Mouse (Mus musculus): ENCODE measurements around the gene Hivep2. TPM values are rescaled to one million over a fixed set of nuclear protein-coding genes. Genes with fewer than 3 reads are reported as not detected.

Hivep2 gene
- total and polyA plus RNA-seq, 3 experiments = 0.16 TPM; not detected in 2

- no peaks in the 10 kb centered on the region for H3K36me3 ChIP-seq (replicated peaks)
- DNase-seq (ENCODE audit: low spot score) = no peak
- H3K4me3 ChIP-seq (ENCODE audit: low read depth, low read length) = no peak overlapping the region
- no peaks in the 10 kb centered on the region for H3K4me1 ChIP-seq (ENCODE audit: insufficient read depth, low read depth, low read length)
- ATAC-seq (ENCODE audit: extremely low read depth, insufficient number of reproducible peaks, low FRiP score, poor library complexity, severe bottlenecking) = no peak
- TF ChIP-seq TAL1 (conservative IDR thresholded peaks at IDR 0.05; ENCODE audit: low read depth, low read length) = no peak
- no peak for TF ChIP-seq GATA2 (IDR thresholded peaks at IDR 0.05; ENCODE audit: borderline replicate concordance, low read depth, low read length)
- no peak for TF ChIP-seq POLR2AphosphoS5 (IDR thresholded peaks at IDR 0.05; ENCODE audit: insufficient replicate concordance, low read depth, low read length)
- TF ChIP-seq GATA1 (IDR thresholded peaks at IDR 0.05; ENCODE audit: borderline replicate concordance, low read length) = no peak
- TF ChIP-seq CTCF (IDR thresholded peaks at IDR 0.05; ENCODE audit: low read depth, low read length) = no peak
- H3K27me3 ChIP-seq (ENCODE audit: insufficient read depth, low read length) = peaks cover 5% of the 10 kb centered on the region; the same call in 1 of the 2 replicates
- no peaks in the 10 kb centered on the region for H3K9me3 ChIP-seq (replicated peaks)
Measured at GRCm38 (mm10) chr10:14056584-14057451, 90.9 kb downstream of the Hivep2 start.

- no peak for ATAC-seq (ENCODE audit: extremely low read depth, insufficient number of reproducible peaks, low FRiP score, poor library complexity, severe bottlenecking)
- TF ChIP-seq POLR2AphosphoS5 (IDR thresholded peaks at IDR 0.05; ENCODE audit: insufficient replicate concordance, low read depth, low read length) (no peak), GATA2 (IDR thresholded peaks at IDR 0.05; ENCODE audit: borderline replicate concordance, low read depth, low read length) (no peak), TAL1 (conservative IDR thresholded peaks at IDR 0.05; ENCODE audit: low read depth, low read length) (no peak), GATA1 (IDR thresholded peaks at IDR 0.05; ENCODE audit: borderline replicate concordance, low read length) (no peak)
- Histone ChIP-seq H3K4me1 (ENCODE audit: insufficient read depth, low read depth, low read length) (no peaks in the 10 kb centered on the region), H3K9me3 (replicated peaks) (no peaks in the 10 kb centered on the region), H3K27me3 (ENCODE audit: insufficient read depth, low read length) (peaks cover 9% of the 10 kb centered on the region; the same call in 1 of the 2 replicates), H3K4me3 (ENCODE audit: low read depth, low read length) (no peak overlapping the region), H3K36me3 (replicated peaks) (no peaks in the 10 kb centered on the region)
- DNase-seq (ENCODE audit: low spot score) = no peak
Measured at GRCm38 (mm10) chr10:14057841-14058605, 92.1 kb downstream of the Hivep2 start.

- no peak for TF ChIP-seq CTCF (IDR thresholded peaks at IDR 0.05; ENCODE audit: low read depth, low read length)
- no peak for TF ChIP-seq TAL1 (conservative IDR thresholded peaks at IDR 0.05; ENCODE audit: low read depth, low read length)
- no peak for TF ChIP-seq POLR2AphosphoS5 (IDR thresholded peaks at IDR 0.05; ENCODE audit: insufficient replicate concordance, low read depth, low read length)
- TF ChIP-seq GATA2 (IDR thresholded peaks at IDR 0.05; ENCODE audit: borderline replicate concordance, low read depth, low read length) = no peak
- no peak for TF ChIP-seq GATA1 (IDR thresholded peaks at IDR 0.05; ENCODE audit: borderline replicate concordance, low read length)
- H3K36me3 ChIP-seq (replicated peaks) = no peaks in the 10 kb centered on the region
- peaks cover 9% of the 10 kb centered on the region; the same call in 1 of the 2 replicates for H3K27me3 ChIP-seq (ENCODE audit: insufficient read depth, low read length)
- H3K4me3 ChIP-seq (ENCODE audit: low read depth, low read length) = no peak overlapping the region
- H3K9me3 ChIP-seq (replicated peaks) = no peaks in the 10 kb centered on the region
- ATAC-seq (ENCODE audit: extremely low read depth, insufficient number of reproducible peaks, low FRiP score, poor library complexity, severe bottlenecking) (no peak), DNase-seq (ENCODE audit: low spot score) (no peak)
- H3K4me1 ChIP-seq (ENCODE audit: insufficient read depth, low read depth, low read length) = no peaks in the 10 kb centered on the region
Measured at GRCm38 (mm10) chr10:14058742-14059141, 92.9 kb downstream of the Hivep2 start.

GRCm38 (mm10) chr10:14059581-14059980 is 93.7 kb downstream of the Hivep2 start:
- Histone ChIP-seq H3K4me1 (ENCODE audit: insufficient read depth, low read depth, low read length) (no peaks in the 10 kb centered on the region), H3K4me3 (ENCODE audit: low read depth, low read length) (no peak overlapping the region), H3K36me3 (replicated peaks) (no peaks in the 10 kb centered on the region), H3K9me3 (replicated peaks) (no peaks in the 10 kb centered on the region), H3K27me3 (ENCODE audit: insufficient read depth, low read length) (peaks cover 9% of the 10 kb centered on the region; the same call in 1 of the 2 replicates)
- DNase-seq (ENCODE audit: low spot score) (no peak), ATAC-seq (ENCODE audit: extremely low read depth, insufficient number of reproducible peaks, low FRiP score, poor library complexity, severe bottlenecking) (no peak)
- TF ChIP-seq GATA1 (IDR thresholded peaks at IDR 0.05; ENCODE audit: borderline replicate concordance, low read length) = no peak
- no peak for TF ChIP-seq GATA2 (IDR thresholded peaks at IDR 0.05; ENCODE audit: borderline replicate concordance, low read depth, low read length)
- no peak for TF ChIP-seq POLR2AphosphoS5 (IDR thresholded peaks at IDR 0.05; ENCODE audit: insufficient replicate concordance, low read depth, low read length)
- TF ChIP-seq TAL1 (conservative IDR thresholded peaks at IDR 0.05; ENCODE audit: low read depth, low read length) = no peak
- no peak for TF ChIP-seq CTCF (IDR thresholded peaks at IDR 0.05; ENCODE audit: low read depth, low read length)

GRCm38 (mm10) chr10:14060302-14060701 is 94.4 kb downstream of the Hivep2 start:
- Histone ChIP-seq H3K27me3 (ENCODE audit: insufficient read depth, low read length) (peaks cover 9% of the 10 kb centered on the region; the same call in 1 of the 2 replicates), H3K36me3 (replicated peaks) (no peaks in the 10 kb centered on the region), H3K9me3 (replicated peaks) (no peaks in the 10 kb centered on the region), H3K4me3 (ENCODE audit: low read depth, low read length) (no peak overlapping the region), H3K4me1 (ENCODE audit: insufficient read depth, low read depth, low read length) (no peaks in the 10 kb centered on the region)
- TF ChIP-seq CTCF (IDR thresholded peaks at IDR 0.05; ENCODE audit: low read depth, low read length) (no peak), GATA2 (IDR thresholded peaks at IDR 0.05; ENCODE audit: borderline replicate concordance, low read depth, low read length) (no peak), POLR2AphosphoS5 (IDR thresholded peaks at IDR 0.05; ENCODE audit: insufficient replicate concordance, low read depth, low read length) (no peak), TAL1 (conservative IDR thresholded peaks at IDR 0.05; ENCODE audit: low read depth, low read length) (no peak), GATA1 (IDR thresholded peaks at IDR 0.05; ENCODE audit: borderline replicate concordance, low read length) (no peak)
- DNase-seq (ENCODE audit: low spot score) = no peak
- no peak for ATAC-seq (ENCODE audit: extremely low read depth, insufficient number of reproducible peaks, low FRiP score, poor library complexity, severe bottlenecking)

GRCm38 (mm10) chr10:14063226-14063625 is 97.4 kb downstream of the Hivep2 start:
- Histone ChIP-seq H3K4me1 (ENCODE audit: insufficient read depth, low read depth, low read length) (no peaks in the 10 kb centered on the region), H3K9me3 (replicated peaks) (no peaks in the 10 kb centered on the region), H3K27me3 (ENCODE audit: insufficient read depth, low read length) (peaks cover 6% of the 10 kb centered on the region; the same call in 1 of the 2 replicates), H3K36me3 (replicated peaks) (no peaks in the 10 kb centered on the region), H3K4me3 (ENCODE audit: low read depth, low read length) (no peak overlapping the region)
- DNase-seq (ENCODE audit: low spot score) (no peak), ATAC-seq (ENCODE audit: extremely low read depth, insufficient number of reproducible peaks, low FRiP score, poor library complexity, severe bottlenecking) (no peak)
- TF ChIP-seq TAL1 (conservative IDR thresholded peaks at IDR 0.05; ENCODE audit: low read depth, low read length) = no peak
